ENCODE assay signal across 19 mouse cellular contexts in the genomic region with DNA sequence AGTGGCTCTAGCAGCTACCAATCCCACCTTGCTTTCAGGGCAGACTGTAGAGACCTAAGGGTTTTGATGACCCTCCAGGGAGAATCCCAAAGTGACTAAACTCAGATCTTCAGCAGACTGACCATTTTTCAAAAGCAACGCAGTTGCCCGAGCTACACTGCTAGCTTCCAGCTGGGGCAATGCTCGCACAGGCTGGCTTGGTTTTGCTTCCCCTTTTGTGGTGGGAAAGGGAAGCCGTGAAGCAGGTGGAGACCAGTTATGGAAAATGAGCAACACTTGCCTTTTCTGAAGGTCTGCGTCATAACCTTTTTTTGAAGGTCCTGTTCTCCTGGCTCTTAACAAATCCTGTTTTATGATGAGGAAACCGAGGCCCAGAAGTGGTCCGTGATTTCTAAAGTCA.
A peak's percentile ranks its signal among the peaks of the same experiment; 100 is the strongest.
DNase-seq lines count a peak whose midpoint lies in the region; ATAC-seq and TF ChIP-seq lines count a peak whose summit lies in the region.
"Had no signal": no experiment of that assay in that cellular context is flagged by ENCODE, and none has a peak within 500 bp of the region (broad histone marks: within the 10 kb centered on the region; RNA-seq: fewer than 3 reads in every experiment).

No protein-coding gene starts in this region.

- no peak overlapping the region for H3K27ac ChIP-seq in heart, embryonic 11.5 days (ENCODE audit: low read depth, low read length)
- 0 out of 2 replicates have a peak overlapping the region, but pooled peaks have one; percentile 43 for H3K27ac ChIP-seq in stomach, embryonic 16.5 days (ENCODE audit: low read length)
- H3K27ac ChIP-seq in stomach, postnatal 0 days (replicated peaks) = no peak overlapping the region
- H3K27ac ChIP-seq in hindbrain, embryonic 13.5 days = no peak overlapping the region
- H3K27ac ChIP-seq: hindbrain, embryonic 14.5 days; limb, embryonic 10.5 days; midbrain, embryonic 10.5 days; neural tube, embryonic 13.5 days had no signal

- no peak for TF ChIP-seq CTCF in stomach, postnatal 0 days (IDR thresholded peaks at IDR 0.05; ENCODE audit: low read depth)

- peak; percentile 36 for DNase-seq in heart, adult 8-10 months (ENCODE audit: low spot score)
- no peak for DNase-seq in stomach, postnatal 0 days (ENCODE audit: low spot score)
- DNase-seq in lung, postnatal 4 days = peak; percentile 40 to 46
- DNase-seq in thymus, adult 18-20 months = no peak
- no peak for DNase-seq in layer of hippocampus, adult 9-10 months (ENCODE audit: low spot score)
- DNase-seq: cerebellum, postnatal 25 days; forebrain, postnatal 0 days; gastrocnemius, postnatal 36 days; kidney, postnatal 10 days; right cerebral cortex, postnatal 25 days; thymus, adult 2 months had no signal

- no peaks in the 10 kb centered on the region for H3K4me1 ChIP-seq in heart, embryonic 11.5 days (ENCODE audit: control insufficient read depth, insufficient read depth, low read length)
- no peaks in the 10 kb centered on the region for H3K4me1 ChIP-seq in stomach, embryonic 16.5 days (ENCODE audit: control insufficient read depth, insufficient read depth, low read length)
- no peaks in the 10 kb centered on the region for H3K4me1 ChIP-seq in stomach, postnatal 0 days (replicated peaks; ENCODE audit: control insufficient read depth, insufficient read depth)
- no peaks in the 10 kb centered on the region for H3K4me1 ChIP-seq in hindbrain, embryonic 13.5 days (replicated peaks)
- H3K4me1 ChIP-seq: midbrain, embryonic 10.5 days; neural tube, embryonic 13.5 days had no signal

- no peak for ATAC-seq in heart, embryonic 11.5 days (replicated peaks; ENCODE audit: insufficient number of reproducible peaks, low FRiP score, low TSS enrichment)
- ATAC-seq in stomach, embryonic 16.5 days (ENCODE audit: insufficient read depth, low FRiP score) = no peak
- no peak for ATAC-seq in stomach, postnatal 0 days (ENCODE audit: low FRiP score, low TSS enrichment)
- no peak for ATAC-seq in hindbrain, embryonic 13.5 days (ENCODE audit: low FRiP score)
- ATAC-seq: CD4-positive, CD25-positive, alpha-beta regulatory T cell, adult 4 months; forebrain, postnatal 0 days had no signal

- H3K4me2 ChIP-seq in heart, embryonic 11.5 days = no peak overlapping the region
- no peak overlapping the region for H3K4me2 ChIP-seq in stomach, embryonic 16.5 days (ENCODE audit: low read depth, low read length)
- no peak overlapping the region for H3K4me2 ChIP-seq in stomach, postnatal 0 days (replicated peaks; ENCODE audit: low read depth)
- no peak overlapping the region for H3K4me2 ChIP-seq in hindbrain, embryonic 13.5 days
- H3K4me2 ChIP-seq: hindbrain, embryonic 14.5 days; neural tube, embryonic 13.5 days had no signal

- H3K9me3 ChIP-seq in heart, embryonic 11.5 days (replicated peaks; ENCODE audit: control insufficient read depth, low read length) = no peaks in the 10 kb centered on the region
- H3K9me3 ChIP-seq in stomach, embryonic 16.5 days (replicated peaks; ENCODE audit: control insufficient read depth, low read length) = no peaks in the 10 kb centered on the region
- H3K9me3 ChIP-seq in stomach, postnatal 0 days (ENCODE audit: control insufficient read depth, low read length) = no peaks in the 10 kb centered on the region
- H3K9me3 ChIP-seq in hindbrain, embryonic 13.5 days = no peaks in the 10 kb centered on the region
- H3K9me3 ChIP-seq: limb, embryonic 10.5 days; midbrain, embryonic 10.5 days; neural tube, embryonic 13.5 days had no signal

- TF ChIP-seq EP300 in stomach, postnatal 0 days (optimal IDR thresholded peaks at IDR 0.05) = no peak

- no peak overlapping the region for H3K4me3 ChIP-seq in heart, embryonic 11.5 days (ENCODE audit: low read depth, low read length)
- H3K4me3 ChIP-seq in stomach, embryonic 16.5 days (replicated peaks; ENCODE audit: low read length) = no peak overlapping the region
- H3K4me3 ChIP-seq in stomach, postnatal 0 days (ENCODE audit: low read depth, low read length) = no peak overlapping the region
- H3K4me3 ChIP-seq in hindbrain, embryonic 13.5 days = no peak overlapping the region
- H3K4me3 ChIP-seq: limb, embryonic 10.5 days; midbrain, embryonic 10.5 days; neural tube, embryonic 13.5 days had no signal

- H3K9ac ChIP-seq in heart, embryonic 11.5 days (ENCODE audit: low read depth, low read length) = no peak overlapping the region
- no peak overlapping the region for H3K9ac ChIP-seq in stomach, embryonic 16.5 days (ENCODE audit: low read length)
- no peak overlapping the region for H3K9ac ChIP-seq in stomach, postnatal 0 days (ENCODE audit: low read length)
- no peak overlapping the region for H3K9ac ChIP-seq in hindbrain, embryonic 13.5 days
- H3K9ac ChIP-seq: forebrain, postnatal 0 days; hindbrain, embryonic 14.5 days; neural tube, embryonic 13.5 days had no signal

- H3K27me3 ChIP-seq in heart, embryonic 11.5 days (ENCODE audit: control insufficient read depth, insufficient read depth, low read length) = 0 out of 2 replicates have a peak, but pooled peaks cover 6% of the 10 kb centered on the region
- H3K27me3 ChIP-seq in stomach, embryonic 16.5 days (ENCODE audit: control insufficient read depth, insufficient read depth, low read length) = no peaks in the 10 kb centered on the region
- H3K27me3 ChIP-seq in stomach, postnatal 0 days (ENCODE audit: control insufficient read depth, insufficient read depth, low read length) = no peaks in the 10 kb centered on the region
- no peaks in the 10 kb centered on the region for H3K27me3 ChIP-seq in hindbrain, embryonic 13.5 days
- H3K27me3 ChIP-seq: neural tube, embryonic 13.5 days had no signal

- H3K36me3 ChIP-seq in heart, embryonic 11.5 days (ENCODE audit: control insufficient read depth, insufficient read depth, low read length) = no peaks in the 10 kb centered on the region
- no peaks in the 10 kb centered on the region for H3K36me3 ChIP-seq in stomach, embryonic 16.5 days (ENCODE audit: control insufficient read depth, insufficient read depth, low read length)
- H3K36me3 ChIP-seq in stomach, postnatal 0 days (ENCODE audit: control insufficient read depth, insufficient read depth, low read length) = no peaks in the 10 kb centered on the region
- no peaks in the 10 kb centered on the region for H3K36me3 ChIP-seq in hindbrain, embryonic 13.5 days
- H3K36me3 ChIP-seq: limb, embryonic 10.5 days; midbrain, embryonic 10.5 days; neural tube, embryonic 13.5 days had no signal

- 79% methylated on average over 7 of the region's 7 CpGs for WGBS in heart, embryonic 11.5 days (ENCODE audit: insufficient replicate concordance)
- 80% methylated on average over 7 of the region's 7 CpGs for WGBS in stomach, embryonic 16.5 days
- WGBS in stomach, postnatal 0 days = 83% methylated on average over 7 of the region's 7 CpGs
- 85% methylated on average over 7 of the region's 7 CpGs for WGBS in hindbrain, embryonic 13.5 days

Comparison
In these comparisons a context has a peak if more than half of its experiments do, and no peak if none do; other contexts are left out.
1. DNase-seq: peak in heart, adult 8-10 months (single experiment) and lung, postnatal 4 days (2 of 2); none in stomach, postnatal 0 days (single experiment), thymus, adult 18-20 months (0 of 2) and layer of hippocampus, adult 9-10 months (single experiment).